Mouse (Mus musculus): ENCODE results near the gene Ube2k. TPM values are rescaled to one million over a fixed set of nuclear protein-coding genes. Genes with fewer than 3 reads are reported as not detected.

The Ube2k gene
- polyA plus RNA-seq, 1 experiment from 2014 or later = 132 TPM

Other genes starting within 250 kb of the Ube2k start
- gene Rfc1, start 201.6 kb upstream of the Ube2k start, polyA plus RNA-seq (2015; fragmentation: Nextera tagmentation; extraction: Ambion mirVana) = 50.1 and 55.2 TPM in 2 replicates
- gene Klb, start 188.9 kb upstream of the Ube2k start, polyA plus RNA-seq (2015; fragmentation: Nextera tagmentation; extraction: Ambion mirVana) = not detected in 2 replicates
- 586 and 596 TPM in 2 replicates for gene Rpl9, start 145.8 kb upstream of the Ube2k start, polyA plus RNA-seq (2015; fragmentation: Nextera tagmentation; extraction: Ambion mirVana)
- gene Lias, start 145.7 kb upstream of the Ube2k start, polyA plus RNA-seq (2015; fragmentation: Nextera tagmentation; extraction: Ambion mirVana) = 59.8 and 60.9 TPM in 2 replicates
- 58.9 and 65.3 TPM in 2 replicates for gene Ugdh, start 101.3 kb upstream of the Ube2k start, polyA plus RNA-seq (2015; fragmentation: Nextera tagmentation; extraction: Ambion mirVana)
- 0.91 and 2.3 TPM in 2 replicates for gene Gm43552, start 44.4 kb upstream of the Ube2k start, polyA plus RNA-seq (2015; fragmentation: Nextera tagmentation; extraction: Ambion mirVana)
- gene Smim14, start within 50 bp of the Ube2k start, polyA plus RNA-seq (2015; fragmentation: Nextera tagmentation; extraction: Ambion mirVana) = 116 and 141 TPM in 2 replicates
- gene Pds5a, start 161.0 kb downstream of the Ube2k start, polyA plus RNA-seq (2015; fragmentation: Nextera tagmentation; extraction: Ambion mirVana) = 32.3 and 32.6 TPM in 2 replicates
- gene N4bp2, start 226.3 kb downstream of the Ube2k start, polyA plus RNA-seq (2015; fragmentation: Nextera tagmentation; extraction: Ambion mirVana) = 10.5 and 10.8 TPM in 2 replicates